ENCODE assay signal across 18 mouse cellular contexts in the genomic region with DNA sequence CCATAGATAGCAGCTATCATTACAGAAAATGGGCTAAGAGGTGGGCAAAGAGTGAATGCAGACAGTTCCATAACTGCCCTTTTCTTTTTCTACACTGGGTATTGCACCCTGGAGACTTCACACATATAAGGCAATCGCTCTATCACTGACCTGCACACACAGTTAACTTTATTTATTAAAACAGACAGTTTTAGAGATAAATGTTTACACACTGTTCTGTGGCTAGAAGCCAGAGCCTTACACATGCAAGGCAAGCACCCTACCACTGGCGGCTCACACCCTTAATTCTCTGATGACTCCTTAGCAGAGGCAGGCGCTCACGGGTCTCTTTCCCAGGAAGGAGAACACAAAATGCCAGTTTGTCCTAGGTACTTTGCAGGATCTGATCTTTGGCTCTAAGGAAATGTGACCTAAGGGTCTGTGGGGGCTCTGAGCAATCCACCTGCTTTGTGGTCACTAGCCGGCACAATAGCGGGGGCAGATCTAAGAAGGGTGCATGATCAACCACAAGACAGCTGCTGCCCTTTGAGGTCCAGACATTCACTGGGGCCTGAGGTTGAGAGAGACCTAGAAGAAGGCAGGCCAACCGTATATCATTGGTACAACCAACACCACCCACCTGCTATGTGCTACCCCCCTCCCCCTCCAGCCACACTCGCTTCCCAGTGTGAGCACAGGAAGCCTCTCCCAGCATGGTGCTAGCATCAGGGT. TPM values are rescaled to one million over a fixed set of nuclear protein-coding genes. Genes with fewer than 3 reads are reported as not detected.
DNase-seq lines count a peak whose midpoint lies in the region; ATAC-seq and TF ChIP-seq lines count a peak whose summit lies in the region.
"Had no signal": no experiment of that assay in that cellular context is flagged by ENCODE, and none has a peak within 500 bp of the region (broad histone marks: within the 10 kb centered on the region; RNA-seq: fewer than 3 reads in every experiment).

No protein-coding gene starts in this region.

- peaks cover 11% of the 10 kb centered on the region for H3K4me1 ChIP-seq in liver, embryonic 11.5 days (replicated peaks; ENCODE audit: control insufficient read depth, insufficient read depth, low read length)
- H3K4me1 ChIP-seq in liver, embryonic 13.5 days (replicated peaks) = peaks cover 69% of the 10 kb centered on the region

- 76% methylated on average over 8 of the region's 8 CpGs for WGBS in liver, embryonic 11.5 days
- WGBS in liver, embryonic 13.5 days (ENCODE audit: insufficient replicate concordance) = 65% methylated on average over 8 of the region's 8 CpGs

- ATAC-seq in liver, embryonic 11.5 days (replicated peaks; ENCODE audit: low FRiP score) = 0 out of 2 replicates have a peak, but pooled peaks have one; percentile 13
- peak; percentile 84 for ATAC-seq in erythroblast, adult 5-6 weeks (replicated peaks; ENCODE audit: low FRiP score, poor library complexity, severe bottlenecking)
- peak; percentile 45 for ATAC-seq in liver, embryonic 13.5 days (ENCODE audit: low read depth)
- ATAC-seq: CD4-positive, CD25-positive, alpha-beta regulatory T cell, adult 4 months; midbrain, embryonic 13.5 days had no signal

- no peak overlapping the region for H3K4me3 ChIP-seq in liver, embryonic 11.5 days (ENCODE audit: low read depth, low read length)
- no peak overlapping the region for H3K4me3 ChIP-seq in liver, embryonic 13.5 days (replicated peaks)
- no peak overlapping the region for H3K4me3 ChIP-seq in myocyte
- H3K4me3 ChIP-seq: midbrain, embryonic 13.5 days had no signal

- no peak overlapping the region for H3K4me2 ChIP-seq in liver, embryonic 11.5 days
- H3K4me2 ChIP-seq in liver, embryonic 13.5 days = no peak overlapping the region
- no peak overlapping the region for H3K4me2 ChIP-seq in myocyte (ENCODE audit: low read depth)
- H3K4me2 ChIP-seq: midbrain, embryonic 13.5 days had no signal

- peaks cover 2% of the 10 kb centered on the region; the same call in 1 of the 2 replicates for H3K36me3 ChIP-seq in liver, embryonic 11.5 days (ENCODE audit: control insufficient read depth, insufficient read depth, low read length)
- peaks cover 32% of the 10 kb centered on the region for H3K36me3 ChIP-seq in liver, embryonic 13.5 days
- no peaks in the 10 kb centered on the region for H3K36me3 ChIP-seq in myocyte (ENCODE audit: control insufficient read depth, insufficient read depth)

- H3K27me3 ChIP-seq in liver, embryonic 11.5 days (replicated peaks; ENCODE audit: control insufficient read depth, insufficient read depth, low read length) = no peaks in the 10 kb centered on the region
- no peaks in the 10 kb centered on the region for H3K27me3 ChIP-seq in liver, embryonic 13.5 days
- peaks cover 5% of the 10 kb centered on the region for H3K27me3 ChIP-seq in myocyte (ENCODE audit: control insufficient read depth, insufficient read depth, insufficient read length)
- H3K27me3 ChIP-seq: midbrain, embryonic 13.5 days had no signal

- no peak for TF ChIP-seq POLR2A in myocyte (IDR thresholded peaks at IDR 0.05; ENCODE audit: insufficient read length, low read depth)

- H3K9me3 ChIP-seq in liver, embryonic 11.5 days (ENCODE audit: control insufficient read depth, low read length) = no peaks in the 10 kb centered on the region
- H3K9me3 ChIP-seq in liver, embryonic 13.5 days (replicated peaks) = no peaks in the 10 kb centered on the region
- H3K9me3 ChIP-seq: midbrain, embryonic 13.5 days had no signal

- DNase-seq in liver, embryonic 11.5 days (ENCODE audit: low spot score) = no peak
- no peak for DNase-seq in liver
- DNase-seq in liver, embryonic 13.5 days = no peak
- DNase-seq in kidney, adult 11 months = no peak
- DNase-seq in lung, adult 18-20 months = no peak
- DNase-seq: adrenal gland, postnatal 25 days; layer of hippocampus, adult 9-11 months; lung, postnatal 14 days; thymus, postnatal 36 days had no signal

- no peaks in the 10 kb centered on the region for H3K79me2 ChIP-seq in myocyte (ENCODE audit: control insufficient read depth, insufficient read depth)

- no peak overlapping the region for H3ac ChIP-seq in myocyte (ENCODE audit: control insufficient read depth, insufficient read length)

- no peak overlapping the region for H3K9ac ChIP-seq in liver, embryonic 11.5 days (ENCODE audit: low read depth, low read length)
- peak overlapping the region; percentile 29; the same call in 1 of the 2 replicates for H3K9ac ChIP-seq in liver, embryonic 13.5 days
- H3K9ac ChIP-seq: midbrain, embryonic 13.5 days had no signal

- no peak overlapping the region for H3K27ac ChIP-seq in liver, embryonic 11.5 days (ENCODE audit: low read depth, low read length)
- peak overlapping the region; percentile 24; the same call in 1 of the 2 replicates for H3K27ac ChIP-seq in liver, embryonic 13.5 days

TF ChIP-seq in myocyte, 11 proteins besides CTCF, POLR2A, EP300 and RAD21:
- TF ChIP-seq MYOG (IDR thresholded peaks at IDR 0.05; ENCODE audit: control insufficient read depth in 1 of 3, insufficient read depth in 1 of 3, insufficient read length in 2 of 3, low read depth in 2 of 3) (peak in 1 of 3 experiments; percentile 81), MYOD1 (IDR thresholded peaks at IDR 0.05; ENCODE audit: control insufficient read depth in 1 of 3, insufficient read length in 2 of 3, low read depth in 2 of 3) (peak in 2 of 3 experiments; percentile 60 to 90), USF1 (IDR thresholded peaks at IDR 0.05; ENCODE audit: low read depth) (no peak), E2F4 (IDR thresholded peaks at IDR 0.05; ENCODE audit: insufficient read depth) (no peak), MAX (IDR thresholded peaks at IDR 0.05; ENCODE audit: low read depth) (no peak), POLR2AphosphoS2 (IDR thresholded peaks at IDR 0.05; ENCODE audit: insufficient read length, low read depth) (no peak), CEBPB (IDR thresholded peaks at IDR 0.05; ENCODE audit: insufficient read depth, poor library complexity, severe bottlenecking) (no peak), TCF12 (IDR thresholded peaks at IDR 0.05; ENCODE audit: insufficient read depth, poor library complexity, severe bottlenecking) (peak; percentile 49), REST (IDR thresholded peaks at IDR 0.05; ENCODE audit: insufficient read depth, insufficient read length) (no peak)

RNA-seq across cellular contexts. Expression of a gene that starts 21.7 kb away (rescaled TPM):
- polyA plus RNA-seq in liver, embryonic 11.5 days (2014; fragmentation: Nextera tagmentation; extraction: Ambion mirVana) = 67.2 and 77.0 TPM in 2 replicates
- total RNA-seq in erythroblast, adult 5-6 weeks (2015; ENCODE audit: low replicate concordance) = 6.3 and 12.1 TPM in 2 replicates
- 16.0 and 17.6 TPM in 2 replicates for total RNA-seq in erythroblast, adult 5-6 weeks (2017; ENCODE audit: low replicate concordance)
- 28.7 and 44.7 TPM in 2 replicates for polyA plus RNA-seq in liver, embryonic 13.5 days (2015; fragmentation: Nextera tagmentation; extraction: Ambion mirVana)
- not detected for polyA plus RNA-seq in myocyte (2012; fragmentation: generic; extraction: Trizol)

RNA-seq across cellular contexts. Expression of a gene that starts 38.2 kb away (rescaled TPM):
- 35.0 and 38.9 TPM in 2 replicates for polyA plus RNA-seq in liver, embryonic 11.5 days (2014; fragmentation: Nextera tagmentation; extraction: Ambion mirVana)
- total RNA-seq in erythroblast, adult 5-6 weeks (2015; ENCODE audit: low replicate concordance) = 3.6 and 15.9 TPM in 2 replicates
- 14.1 and 20.7 TPM in 2 replicates for total RNA-seq in erythroblast, adult 5-6 weeks (2017; ENCODE audit: low replicate concordance)
- polyA plus RNA-seq in liver, embryonic 13.5 days (2015; fragmentation: Nextera tagmentation; extraction: Ambion mirVana) = 26.2 and 28.7 TPM in 2 replicates
- polyA plus RNA-seq in myocyte (2012; fragmentation: generic; extraction: Trizol) = 31.4 TPM

RNA-seq across cellular contexts. Expression of a gene that starts 42.6 kb away (rescaled TPM):
- not detected in 2 replicates for polyA plus RNA-seq in liver, embryonic 11.5 days (2014; fragmentation: Nextera tagmentation; extraction: Ambion mirVana)
- not detected in 2 replicates for total RNA-seq in erythroblast, adult 5-6 weeks (2015; ENCODE audit: low replicate concordance)
- total RNA-seq in erythroblast, adult 5-6 weeks (2017; ENCODE audit: low replicate concordance) = 0.14 TPM in 1 of 2 replicates, not detected in the other
- not detected in 2 replicates for polyA plus RNA-seq in liver, embryonic 13.5 days (2015; fragmentation: Nextera tagmentation; extraction: Ambion mirVana)
- polyA plus RNA-seq in myocyte (2012; fragmentation: generic; extraction: Trizol) = not detected
- total RNA-seq: adrenal gland, postnatal 25 days; granulocyte monocyte progenitor cell, adult 5-6 weeks had no signal
- polyA plus RNA-seq: CD4-positive, CD25-positive, alpha-beta regulatory T cell, adult 4 months; embryonic facial prominence, embryonic 14.5 days; heart, embryonic 14.5 days; kidney, embryonic 16.5 days; testis, adult 2 months had no signal

Comparison
In these comparisons a context has a peak if more than half of its experiments do, and no peak if none do; other contexts are left out.
1. ATAC-seq: peak in every context shown above with its lines; median percentile 84 in erythroblast, adult 5-6 weeks; 45 in liver, embryonic 13.5 days; 13 in liver, embryonic 11.5 days.
2. RNA of a gene that starts 21.7 kb away (polyA plus RNA-seq): 67.2 to 77.0 TPM in liver, embryonic 11.5 days and 28.7 to 44.7 TPM in liver, embryonic 13.5 days; not detected in myocyte (single experiment); every median in the first group is over 10 times any median in the second.